ENCODE assay signal across 8 mouse cellular contexts in genomic region chr7:142385742-142386403, GRCm38 (mm10). TPM values are rescaled to one million over a fixed set of nuclear protein-coding genes. Genes with fewer than 3 reads are reported as not detected.
DNase-seq lines count a peak whose midpoint lies in the region; ATAC-seq and TF ChIP-seq lines count a peak whose summit lies in the region.

No protein-coding gene starts in this region.

- peak overlapping the region; percentile 93 for H3K4me3 ChIP-seq in E14TG2a.4 (replicated peaks; ENCODE audit: low read length)
- H3K4me3 ChIP-seq in forebrain, embryonic 13.5 days: peak overlapping the region; percentile 87; the same call in 1 of the 2 replicates
- peak overlapping the region; percentile 81 for H3K4me3 ChIP-seq in liver, embryonic 13.5 days (replicated peaks)

- H3K9ac ChIP-seq in forebrain, embryonic 13.5 days: no peak overlapping the region
- H3K9ac ChIP-seq in liver, embryonic 13.5 days: peak overlapping the region; percentile 92

- H3K4me2 ChIP-seq in forebrain, embryonic 13.5 days: peak overlapping the region; percentile 90
- H3K4me2 ChIP-seq in liver, embryonic 13.5 days: peak overlapping the region; percentile 87

- DNase-seq in heart, adult 11 months: peak; percentile 90
- no peak for DNase-seq in heart, adult 18-20 months
- no peak for DNase-seq in liver, embryonic 13.5 days
- no peak for DNase-seq in frontal cortex, postnatal 10 days (ENCODE audit: low spot score in 2 of 2)
- no peak for DNase-seq in left cerebral cortex, adult 11 months (ENCODE audit: low spot score)
- no peak for DNase-seq in kidney, adult 11 months

- H3K27me3 ChIP-seq in E14TG2a.4 (ENCODE audit: insufficient read depth, low read length): no peaks in the 10 kb centered on the region
- 0 out of 2 replicates have a peak, but pooled peaks cover 4% of the 10 kb centered on the region for H3K27me3 ChIP-seq in forebrain, embryonic 13.5 days
- H3K27me3 ChIP-seq in liver, embryonic 13.5 days: no peaks in the 10 kb centered on the region

- no peak for ATAC-seq in forebrain, embryonic 13.5 days
- ATAC-seq in liver, embryonic 13.5 days (ENCODE audit: low read depth): no peak

- no peaks in the 10 kb centered on the region for H3K9me3 ChIP-seq in E14TG2a.4 (ENCODE audit: low read length)
- H3K9me3 ChIP-seq in forebrain, embryonic 13.5 days (replicated peaks): no peaks in the 10 kb centered on the region
- no peaks in the 10 kb centered on the region for H3K9me3 ChIP-seq in liver, embryonic 13.5 days (replicated peaks)

- WGBS in forebrain, embryonic 13.5 days: 96% methylated on average over 3 of the region's 3 CpGs
- WGBS in liver, embryonic 13.5 days (ENCODE audit: insufficient replicate concordance): 79% methylated on average over 3 of the region's 3 CpGs

- H3K36me3 ChIP-seq in E14TG2a.4 (ENCODE audit: insufficient read depth, low read length): peaks cover 57% of the 10 kb centered on the region
- peaks cover 47% of the 10 kb centered on the region for H3K36me3 ChIP-seq in forebrain, embryonic 13.5 days (ENCODE audit: poor library complexity, severe bottlenecking)
- H3K36me3 ChIP-seq in liver, embryonic 13.5 days: peaks cover 55% of the 10 kb centered on the region

- H3K4me1 ChIP-seq in E14TG2a.4 (replicated peaks; ENCODE audit: low read depth, low read length): peaks cover 54% of the 10 kb centered on the region
- peaks cover 21% of the 10 kb centered on the region for H3K4me1 ChIP-seq in forebrain, embryonic 13.5 days
- peaks cover 78% of the 10 kb centered on the region for H3K4me1 ChIP-seq in liver, embryonic 13.5 days (replicated peaks)

- no peak for TF ChIP-seq CTCF in E14TG2a.4 (conservative IDR thresholded peaks at IDR 0.05; ENCODE audit: low read length)

- no peak overlapping the region for H3K27ac ChIP-seq in forebrain, embryonic 13.5 days
- H3K27ac ChIP-seq in liver, embryonic 13.5 days: peak overlapping the region; percentile 93

RNA-seq across cellular contexts. Expression of gene Ctsd, which starts 2.0 kb away (rescaled TPM):
- 1,000 to 10,000 TPM in 1 of 2 experiments, 100 to 1,000 TPM in 1; 997 to 1,066 TPM for total RNA-seq in heart, adult 18-20 months (2021)
- polyA plus RNA-seq in forebrain, embryonic 13.5 days (2015; fragmentation: Nextera tagmentation; extraction: Ambion mirVana): 145 and 166 TPM in 2 replicates
- polyA plus RNA-seq in liver, embryonic 13.5 days (2015; fragmentation: Nextera tagmentation; extraction: Ambion mirVana): 297 and 306 TPM in 2 replicates

RNA-seq across cellular contexts. Expression of gene Gm49369, which starts 3.4 kb away (rescaled TPM):
- 1 to 10 TPM; 2.1 to 2.2 TPM for total RNA-seq in heart, adult 18-20 months (2021)
- 1.5 TPM in 1 of 2 replicates, not detected in the other for polyA plus RNA-seq in forebrain, embryonic 13.5 days (2015; fragmentation: Nextera tagmentation; extraction: Ambion mirVana)
- polyA plus RNA-seq in liver, embryonic 13.5 days (2015; fragmentation: Nextera tagmentation; extraction: Ambion mirVana): 0.61 TPM in 1 of 2 replicates, not detected in the other

RNA-seq across cellular contexts. Expression of gene Ifitm10, which starts 12.3 kb away (rescaled TPM):
- 1 to 10 TPM; 2.0 to 2.2 TPM for total RNA-seq in heart, adult 18-20 months (2021)
- polyA plus RNA-seq in forebrain, embryonic 13.5 days (2015; fragmentation: Nextera tagmentation; extraction: Ambion mirVana): 0.96 and 1.1 TPM in 2 replicates
- polyA plus RNA-seq in liver, embryonic 13.5 days (2015; fragmentation: Nextera tagmentation; extraction: Ambion mirVana): 1.5 and 1.8 TPM in 2 replicates

RNA-seq across cellular contexts. Expression of gene Syt8, which starts 48.8 kb away (rescaled TPM):
- total RNA-seq in heart, adult 18-20 months (2021): not detected
- polyA plus RNA-seq in forebrain, embryonic 13.5 days (2015; fragmentation: Nextera tagmentation; extraction: Ambion mirVana): not detected in 2 replicates
- polyA plus RNA-seq in liver, embryonic 13.5 days (2015; fragmentation: Nextera tagmentation; extraction: Ambion mirVana): not detected in 2 replicates

RNA-seq across cellular contexts. Expression of gene Tnni2, which starts 55.7 kb away (rescaled TPM):
- total RNA-seq in heart, adult 18-20 months (2021): 1 to 10 TPM; 1.8 to 2.6 TPM
- polyA plus RNA-seq in forebrain, embryonic 13.5 days (2015; fragmentation: Nextera tagmentation; extraction: Ambion mirVana): 0.61 TPM in 1 of 2 replicates, not detected in the other
- 3.4 and 4.3 TPM in 2 replicates for polyA plus RNA-seq in liver, embryonic 13.5 days (2015; fragmentation: Nextera tagmentation; extraction: Ambion mirVana)
